Mouse (Mus musculus) ES-E14 (cell line): ENCODE measurements at regions not wholly inside any gene's neighbourhood (a gene's known extent, or its start where the extent isn't known, plus 50 kb on each side); places are given as distances from the start of the nearest gene placed in this dataset.

Source experiments
- DNase-seq: peaks from one replicate; pipeline ENCODE4 v3.0.0-alpha.2; 2013; ENCODE audit warnings: low read depth, low spot score
- H3K27ac ChIP-seq: 2 replicates; pipeline ENCODE4 v1.5.1; 2012; ENCODE audit warnings: low read depth, mild to moderate bottlenecking, low read length, moderate library complexity, mixed read lengths; ENCODE audit not compliant: poor library complexity, insufficient read depth, severe bottlenecking
- H3K36me3 ChIP-seq: 2 replicates; pipeline ENCODE4 v1.6.1; 2012; ENCODE audit warnings: mild to moderate bottlenecking, low read length, moderate library complexity, mixed read lengths; ENCODE audit not compliant: control insufficient read depth, poor library complexity, insufficient read depth, severe bottlenecking
- H3K4me1 ChIP-seq, 2 experiments: fragments of 150-350 bp in 1 of 2; sonication (generic) in 1 of 2; 2 replicates each; pipeline ENCODE4 v1.6.1; 2012; ENCODE audit warnings: low read length in 2 of 2, mild to moderate bottlenecking in 1 of 2, mixed read lengths in 1 of 2; ENCODE audit not compliant: control insufficient read depth in 2 of 2, insufficient read depth in 2 of 2, poor library complexity in 1 of 2
- H3K4me3 ChIP-seq, 2 experiments: fragments of 150-350 bp in 1 of 2; sonication (generic) in 1 of 2; 2 replicates each; pipeline ENCODE4 v1.5.1; 2012; ENCODE audit warnings: low read length in 2 of 2, low read depth in 1 of 2, mild to moderate bottlenecking in 1 of 2, mixed read lengths in 1 of 2; ENCODE audit not compliant: insufficient read depth in 1 of 2, poor library complexity in 1 of 2, severe bottlenecking in 1 of 2
- H3K9ac ChIP-seq: 2 replicates; pipeline ENCODE4 v1.6.1; 2012; ENCODE audit warnings: low read depth, mild to moderate bottlenecking, low read length, mixed read lengths; ENCODE audit not compliant: poor library complexity, insufficient read depth, severe bottlenecking
- H3K9me3 ChIP-seq: fragments of 150-350 bp; sonication (generic); 2 replicates; pipeline ENCODE4 v1.6.1; 2012; ENCODE audit warnings: low read depth, mild to moderate bottlenecking, low read length; ENCODE audit not compliant: control insufficient read depth, insufficient read depth
- CHD2 ChIP-seq: IDR thresholded peaks from 2 replicates; pipeline ENCODE4 v1.6.1; 2014; ENCODE audit warnings: mild to moderate bottlenecking, low read depth, low read length, inconsistent platforms
- HCFC1 ChIP-seq: IDR thresholded peaks from 2 replicates; pipeline ENCODE4 v1.6.1; 2012; ENCODE audit warnings: low read length, inconsistent platforms, borderline replicate concordance; ENCODE audit not compliant: insufficient read depth
- MAFK ChIP-seq: IDR thresholded peaks from 2 replicates; pipeline ENCODE4 v1.6.1; 2014; ENCODE audit warnings: mild to moderate bottlenecking, low read depth, low read length, inconsistent platforms; ENCODE audit not compliant: insufficient read depth
- ZC3H11A ChIP-seq: IDR thresholded peaks from 2 replicates; pipeline ENCODE4 v1.6.1; 2012; ENCODE audit warnings: low read depth, mild to moderate bottlenecking, inconsistent platforms, low read length, borderline replicate concordance
- ZNF384 ChIP-seq: IDR thresholded peaks from 2 replicates; pipeline ENCODE4 v1.6.1; 2012; ENCODE audit warnings: low read depth, low read length, inconsistent platforms
- in situ Hi-C, 2 experiments: fragments of 600-800 bp; cut with MboI; formaldehyde crosslinking; loops; one replicate each; pipeline ENCODE4 v1.15.1; 2025; ENCODE audit warnings: low sequenced_read_pairs in 2 of 2, inconsistent platforms in 1 of 2; ENCODE audit not compliant: unreplicated experiment in 2 of 2

- H3K36me3 ChIP-seq: no peaks in the 10 kb centered on the region
- in situ Hi-C loops: no loop called here
- no peak overlapping the region for H3K4me3 ChIP-seq
- H3K9me3 ChIP-seq: no peaks in the 10 kb centered on the region
- H3K27ac ChIP-seq: no peak overlapping the region
- 0 out of 4 replicates have a peak, but pooled peaks cover 0 to 2% of the 10 kb centered on the region in 2 experiments for H3K4me1 ChIP-seq
- DNase-seq: no peak
- no peak for TF ChIP-seq MAFK
- no peak for TF ChIP-seq ZNF384
- TF ChIP-seq ZC3H11A: no peak
- no peak for TF ChIP-seq HCFC1
- TF ChIP-seq CHD2: no peak
- no peak overlapping the region for H3K9ac ChIP-seq
Observed at GRCm38 (mm10) chr13:16642450-16642994, 630.9 kb downstream of the Inhba start.

DNA sequence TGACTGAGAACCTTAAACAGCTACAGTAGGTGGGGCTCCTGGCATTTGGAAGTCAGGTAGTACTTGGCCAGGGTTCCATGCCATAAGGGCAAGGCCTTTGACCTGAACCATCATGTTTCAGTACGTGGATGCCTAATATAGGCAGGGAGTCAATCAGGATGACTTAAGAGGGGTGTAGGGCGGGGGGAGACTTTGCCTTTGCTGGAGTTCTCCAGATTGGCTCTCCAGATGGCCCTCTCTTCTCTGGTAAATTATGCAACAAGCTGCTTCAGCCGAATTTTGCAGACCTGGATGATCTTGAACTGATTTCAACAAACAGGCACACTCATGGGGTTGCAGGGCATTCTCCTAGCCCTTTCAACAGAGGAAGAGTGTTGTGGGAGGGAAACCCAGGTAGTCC lies 633.7 kb downstream of the Inhba start:
- TF ChIP-seq MAFK (no peak), ZC3H11A (no peak), CHD2 (no peak), ZNF384 (no peak), HCFC1 (no peak)
- no peak overlapping the region for H3K27ac ChIP-seq
- 0 out of 4 replicates have a peak, but pooled peaks cover 0 to 2% of the 10 kb centered on the region in 2 experiments for H3K4me1 ChIP-seq
- no peak overlapping the region for H3K4me3 ChIP-seq
- DNase-seq: no peak
- in situ Hi-C loops: no loop called here
- H3K9me3 ChIP-seq: no peaks in the 10 kb centered on the region
- H3K36me3 ChIP-seq: no peaks in the 10 kb centered on the region
- no peak overlapping the region for H3K9ac ChIP-seq

DNA sequence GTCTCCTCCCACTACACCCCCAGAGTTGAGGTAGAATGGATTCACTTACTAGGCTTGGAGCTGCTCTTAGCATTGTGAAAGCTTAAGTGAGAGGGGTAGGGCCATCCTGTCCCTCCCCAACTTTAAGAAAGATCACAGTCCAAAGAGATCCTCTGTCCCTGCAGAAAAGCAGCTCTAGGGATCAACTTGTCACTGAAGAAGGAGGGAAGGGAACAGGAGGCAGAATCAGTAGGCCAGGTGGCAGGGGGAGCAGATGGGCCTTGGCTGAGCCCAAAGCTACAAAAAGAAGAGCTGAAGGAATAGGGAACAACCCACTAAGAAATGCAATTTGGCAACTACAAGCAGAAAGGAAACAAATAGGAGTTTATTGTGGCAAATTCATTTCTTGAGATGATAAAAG lies 634.4 kb downstream of the Inhba start:
- Histone ChIP-seq H3K4me3 (no peak overlapping the region), H3K9ac (no peak overlapping the region), H3K36me3 (no peaks in the 10 kb centered on the region), H3K27ac (no peak overlapping the region), H3K4me1 (0 out of 4 replicates have a peak, but pooled peaks cover 0 to 2% of the 10 kb centered on the region in 2 experiments), H3K9me3 (no peaks in the 10 kb centered on the region)
- in situ Hi-C loops: no loop called here
- no peak for DNase-seq
- TF ChIP-seq CHD2 (no peak), HCFC1 (no peak), MAFK (no peak), ZC3H11A (no peak), ZNF384 (no peak)

GRCm38 (mm10) chr13:16646649-16647048 lies 635.0 kb downstream of the Inhba start:
- TF ChIP-seq HCFC1 (no peak), CHD2 (no peak), ZNF384 (no peak), ZC3H11A (no peak), MAFK (no peak)
- Histone ChIP-seq H3K9me3 (no peaks in the 10 kb centered on the region), H3K4me3 (no peak overlapping the region), H3K27ac (no peak overlapping the region), H3K4me1 (0 out of 4 replicates have a peak, but pooled peaks cover 0 to 2% of the 10 kb centered on the region in 2 experiments), H3K9ac (no peak overlapping the region), H3K36me3 (no peaks in the 10 kb centered on the region)
- DNase-seq: no peak
- in situ Hi-C loops: no loop called here

DNA sequence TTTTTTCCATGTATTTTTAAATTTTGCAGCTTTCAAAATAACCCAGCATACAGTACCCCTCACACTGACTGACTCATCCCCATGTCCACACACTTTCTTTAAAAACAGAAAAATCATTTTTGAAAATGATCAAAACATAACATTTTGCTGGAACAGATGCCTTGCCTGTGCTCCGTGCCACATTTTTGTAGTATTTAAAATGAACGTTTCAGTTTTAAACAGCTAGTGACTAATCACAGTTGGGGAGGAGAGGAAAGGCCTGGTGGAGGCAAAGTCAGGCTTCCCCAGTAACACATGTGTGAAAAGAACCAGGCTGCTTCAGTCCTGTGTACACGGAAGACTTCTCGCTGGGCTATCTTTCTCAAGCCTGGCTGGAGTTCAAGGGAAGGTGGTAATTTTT lies 644.5 kb downstream of the Inhba start:
- Histone ChIP-seq H3K9me3 (no peaks in the 10 kb centered on the region), H3K9ac (no peak overlapping the region), H3K27ac (no peak overlapping the region), H3K4me1 (no peaks in the 10 kb centered on the region), H3K4me3 (no peak overlapping the region), H3K36me3 (no peaks in the 10 kb centered on the region)
- in situ Hi-C loops: no loop called here
- no peak for TF ChIP-seq ZNF384
- TF ChIP-seq HCFC1: no peak
- TF ChIP-seq CHD2: no peak
- TF ChIP-seq MAFK: no peak
- no peak for TF ChIP-seq ZC3H11A
- DNase-seq: no peak
